Mouse (Mus musculus) left cerebral cortex, adult 18-20 months (tissue): ENCODE measurements around the gene Letm1. TPM values are rescaled to one million over a fixed set of nuclear protein-coding genes. Genes with fewer than 3 reads are reported as not detected.

Source experiments
- DNase-seq, 2 experiments: peaks; one replicate each; pipeline ENCODE4 v3.0.0; 2021 to 2022; ENCODE audit warnings: low spot score in 2 of 2, mixed read lengths in 1 of 2
- long read RNA-seq, 2 experiments: library from polyadenylated mRNA; stranded (forward); transcript quantifications; one replicate each; pipeline ENCODE4 v2.0.0; 2021
- total RNA-seq, 2 experiments: library from RNA; stranded (reverse); gene quantifications; 2 replicates each; pipeline ENCODE4 v1.2.3; 2021

Letm1 gene
- total RNA-seq, result 100 to 1,000 TPM in 1 of 2 experiments, 10 to 100 TPM in 1; 97.9 to 104 TPM
- long read RNA-seq, experiment 1, full-length matches to known transcripts, result 116 of 146 reads
- long read RNA-seq, experiment 1, partial matches to known transcripts, result 11 of 146 reads
- long read RNA-seq, experiment 1, other reads (novel, unspliced or antisense), result 19 of 146 reads
- long read RNA-seq, experiment 2, full-length matches to known transcripts, result 88 of 106 reads
- long read RNA-seq, experiment 2, partial matches to known transcripts, result 7 of 106 reads
- long read RNA-seq, experiment 2, other reads (novel, unspliced or antisense), result 11 of 106 reads

DNA sequence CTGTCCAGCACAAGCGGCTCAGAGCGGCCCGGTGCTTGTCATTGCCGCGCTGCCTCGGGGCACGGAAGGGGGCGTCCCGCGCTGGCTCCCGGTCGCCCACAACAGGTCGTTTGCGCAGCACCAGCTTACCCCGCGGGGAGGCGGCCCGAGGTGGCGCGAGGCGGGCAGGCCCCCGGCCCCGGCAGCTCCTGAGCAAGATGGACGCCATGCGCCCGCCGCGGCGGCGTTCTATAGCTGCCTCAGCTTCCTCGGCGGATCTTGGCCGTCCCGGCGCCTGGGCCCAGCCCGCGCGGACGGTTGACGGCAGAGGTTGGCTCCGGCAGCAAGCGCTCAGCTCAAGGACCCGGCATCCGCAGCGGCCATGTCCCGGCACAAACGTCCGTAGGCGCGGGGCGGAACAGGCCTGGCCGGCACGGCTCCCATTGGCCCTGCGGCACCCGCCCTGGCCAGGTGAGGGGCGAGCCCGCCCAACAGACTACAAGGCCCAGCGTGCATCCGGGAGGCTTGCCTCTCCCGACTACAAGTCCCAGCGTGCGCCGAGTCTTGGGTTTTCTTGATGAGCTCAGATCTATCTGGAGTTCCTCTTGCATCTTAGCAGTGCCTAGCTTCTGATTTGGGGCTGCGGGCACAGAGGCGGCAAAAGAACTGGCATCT, at the start of gene Letm1:
TSS of gene Letm1 (minus strand) at position 473 of the 654 bp plus-strand sequence.
- DNase-seq, result peak; percentile 94 to 98

DNA sequence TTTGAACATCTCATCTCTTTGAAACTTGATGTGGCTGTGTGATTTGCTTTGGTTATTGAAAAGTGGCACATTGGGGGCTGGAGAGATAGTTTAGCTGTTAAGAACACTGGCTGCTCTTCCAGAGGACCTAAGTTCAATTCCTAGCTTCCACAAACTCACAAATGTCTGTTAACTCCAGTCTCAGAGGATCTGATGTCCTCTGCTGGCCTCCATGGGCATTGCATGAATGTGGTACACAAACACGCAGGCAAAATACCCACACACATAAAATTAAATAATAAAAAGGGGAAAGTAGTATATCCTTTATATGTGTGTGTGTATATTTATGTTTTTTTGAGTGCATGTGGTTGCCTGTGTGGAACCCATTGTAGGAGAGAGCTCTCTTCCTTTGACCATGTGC, 48.2 kb upstream of the Letm1 start:
- no peak for DNase-seq

DNA sequence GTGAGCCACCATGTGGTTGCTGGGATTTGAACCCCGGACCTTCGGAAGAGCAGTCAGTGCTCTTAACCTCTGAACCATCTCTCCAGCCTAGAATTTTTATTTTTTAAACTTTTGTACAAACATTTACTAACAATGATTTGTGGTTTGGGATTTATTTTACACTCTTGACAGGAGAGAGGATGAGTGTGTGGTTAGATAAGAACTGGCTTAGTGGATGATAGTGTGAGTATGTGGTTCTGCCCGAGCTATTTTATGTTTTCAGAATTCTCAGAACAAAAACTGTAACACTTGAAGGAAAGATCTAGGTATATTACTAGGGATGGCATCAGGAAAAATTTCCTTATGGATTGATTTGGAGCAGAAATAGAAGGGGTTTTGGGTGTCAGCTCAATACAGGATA, 47.3 kb upstream of the Letm1 start:
- DNase-seq, result no peak

DNA sequence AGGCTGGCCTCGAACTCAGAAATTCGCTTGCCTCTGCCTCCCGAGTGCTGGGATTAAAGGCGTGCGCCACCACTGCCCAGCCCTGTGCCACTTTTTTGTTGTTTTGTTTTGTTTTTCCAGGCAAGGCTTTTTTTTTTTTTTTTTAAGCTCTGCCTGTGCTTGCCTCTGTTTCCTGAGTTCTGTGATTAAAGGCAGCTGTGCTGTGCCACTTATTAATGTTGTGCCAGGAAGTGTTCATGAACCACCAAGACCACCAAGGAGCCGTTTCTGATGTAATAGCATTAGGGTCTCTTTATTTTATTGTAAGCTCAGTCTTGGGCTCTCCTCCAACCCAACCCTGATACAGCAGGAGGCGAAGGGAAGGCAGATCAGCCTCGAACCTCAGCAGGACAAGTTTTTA, 45.5 kb upstream of the Letm1 start:
- DNase-seq, result no peak

DNA sequence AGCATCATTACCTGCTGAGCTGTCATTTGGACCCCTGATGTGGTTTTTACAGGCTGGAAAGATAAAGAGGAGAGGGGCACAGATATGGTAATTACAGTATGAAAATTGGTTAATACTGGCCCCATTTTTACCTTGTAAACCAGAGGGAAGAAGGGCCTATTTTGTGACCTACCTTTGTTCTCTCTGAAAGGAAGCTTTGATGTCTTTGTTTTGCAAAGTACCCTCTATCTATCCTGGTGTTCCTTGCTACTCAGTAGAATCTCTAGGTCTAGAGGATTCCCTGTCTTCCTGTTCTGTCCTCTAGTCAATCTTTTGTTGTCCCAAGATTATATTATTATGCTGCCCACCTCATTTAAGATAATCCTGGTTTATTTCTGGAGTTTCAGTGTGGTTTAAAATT, 43.4 kb upstream of the Letm1 start:
- no peak for DNase-seq

DNA sequence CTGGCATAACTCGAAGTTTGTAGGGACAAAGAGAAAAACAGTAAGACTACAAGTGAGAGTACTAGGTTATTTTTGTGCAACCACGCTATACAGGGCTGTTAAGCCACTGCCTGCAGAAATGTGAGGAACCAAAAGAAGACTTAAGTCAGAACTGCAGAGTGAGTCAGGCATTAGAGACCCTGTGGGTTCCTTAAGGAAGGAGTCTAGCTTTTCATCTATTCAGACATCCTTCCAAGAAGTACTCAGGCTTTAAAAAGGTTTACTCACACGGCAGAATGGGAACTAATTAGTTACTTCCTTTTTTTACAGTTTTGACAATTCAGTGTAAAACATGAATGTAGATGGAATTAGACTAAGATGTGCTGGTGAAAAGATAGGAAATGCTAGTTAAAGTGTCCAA, 39.8 kb upstream of the Letm1 start:
- DNase-seq, result no peak

DNA sequence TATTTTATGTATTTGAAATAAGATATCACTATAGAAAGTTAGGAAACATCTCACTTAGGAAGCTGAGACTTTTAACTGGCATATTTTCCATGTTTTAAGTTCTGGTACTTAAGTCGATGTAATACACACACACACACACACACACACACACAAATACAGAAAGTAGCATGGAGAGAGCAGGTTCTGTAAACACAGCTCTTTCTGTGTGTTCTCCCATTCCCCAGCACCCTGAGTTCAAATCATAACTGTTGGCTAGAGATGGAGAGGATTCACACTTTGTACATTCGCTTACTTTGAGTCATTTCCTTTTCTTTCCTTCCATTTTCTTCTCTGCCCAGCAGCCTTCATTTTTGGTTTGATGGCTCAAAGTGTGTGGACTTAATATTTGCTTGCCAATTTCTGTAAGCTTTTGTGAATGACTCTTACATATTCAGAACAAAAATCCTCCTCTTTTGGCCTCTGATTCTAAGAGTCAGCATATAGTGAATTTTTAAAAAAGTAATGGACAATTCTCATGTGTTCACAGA, 39.3 kb upstream of the Letm1 start:
- DNase-seq, result no peak

DNA sequence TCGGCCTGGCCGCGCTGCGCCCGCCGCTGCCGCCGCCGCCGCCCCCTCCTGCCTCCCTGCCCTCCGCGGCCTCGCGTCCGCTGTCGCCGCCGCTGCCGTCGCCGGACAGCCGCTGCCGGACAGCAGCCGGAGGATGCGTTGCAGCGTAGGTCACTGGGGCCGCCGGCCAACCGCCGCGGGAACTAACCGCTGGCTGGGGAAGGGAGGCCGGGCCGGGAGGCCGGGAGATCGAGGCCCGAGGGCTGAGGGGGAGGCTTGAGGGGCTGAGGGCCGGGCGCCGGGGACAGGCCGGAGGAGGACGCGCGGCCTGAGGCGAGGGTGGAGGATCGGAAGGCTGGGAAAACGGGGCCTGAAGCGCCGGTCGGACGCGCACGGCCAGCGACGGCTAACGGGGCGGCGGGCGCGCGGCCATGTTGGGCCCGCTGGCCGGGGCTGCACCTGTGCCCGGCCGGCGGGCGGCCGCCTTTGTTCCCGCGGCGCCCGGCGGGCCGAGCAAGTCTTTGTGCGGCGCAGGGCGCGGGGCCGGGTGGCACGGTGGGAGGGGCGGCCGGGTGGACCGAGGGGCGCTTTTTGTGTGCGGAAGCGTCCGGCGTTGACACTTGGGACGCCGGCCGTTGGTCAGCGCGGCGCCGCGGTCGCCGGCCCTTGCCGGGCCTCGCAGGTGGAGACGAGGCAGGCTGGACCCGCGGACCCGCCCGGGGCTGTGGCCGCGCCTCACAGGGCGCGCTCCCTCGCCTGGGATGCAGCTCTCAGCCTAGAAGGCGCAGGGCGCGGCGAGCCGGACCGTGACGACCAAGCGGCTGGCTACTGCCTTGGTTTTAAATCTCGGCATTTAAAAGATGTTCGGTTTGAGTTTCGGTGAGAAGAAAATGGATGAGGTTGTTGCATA, 38.4 kb upstream of the Letm1 start:
- peak; percentile 38 to 39 for DNase-seq

DNA sequence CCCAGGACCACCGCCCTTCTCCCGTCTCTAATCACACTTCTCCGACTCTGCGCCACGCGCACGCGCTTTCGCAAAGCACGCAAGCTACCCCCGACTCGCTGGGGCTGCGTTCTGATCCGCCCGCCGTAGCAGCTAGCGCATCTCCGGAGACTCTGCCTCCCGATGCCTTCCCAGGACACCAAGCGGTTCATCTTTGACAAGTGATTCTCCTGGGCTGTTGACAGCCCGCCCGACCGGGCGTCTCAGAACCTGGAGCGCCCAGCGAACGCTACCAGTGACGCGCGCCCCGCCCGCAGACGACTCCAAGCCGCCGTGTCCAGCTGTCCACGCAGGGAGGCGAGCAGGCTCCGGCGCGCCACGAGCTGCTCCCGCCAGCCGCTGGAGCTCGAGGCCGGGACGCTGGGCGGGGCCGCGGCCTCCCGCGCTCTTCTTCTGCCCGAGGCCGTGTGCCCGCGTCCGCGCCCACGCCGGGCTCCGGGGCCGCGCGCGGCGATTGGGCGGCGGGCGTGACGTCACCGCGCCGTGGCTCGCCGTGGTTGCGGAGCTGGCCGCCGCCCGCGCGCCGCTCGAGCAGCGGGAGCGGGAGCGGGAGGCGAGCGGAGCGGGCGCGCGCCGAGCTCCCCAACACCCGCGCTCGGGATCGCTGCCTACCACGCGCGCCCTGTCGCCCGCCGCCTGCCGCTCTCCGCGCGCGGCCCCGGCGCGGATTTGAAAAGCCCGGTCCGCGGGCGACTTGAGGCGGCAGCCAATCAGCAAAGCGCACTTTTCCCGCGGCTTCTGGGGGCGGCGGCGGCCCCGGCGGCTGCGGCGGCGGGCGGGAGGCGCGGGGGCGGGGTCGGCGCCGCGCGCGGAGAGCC, 37.5 kb upstream of the Letm1 start, which contains the start of gene Nsd2:
TSS of gene Nsd2 (plus strand) at position 850 of the 857 bp plus-strand sequence.
- DNase-seq, result peak; percentile 87 to 94

DNA sequence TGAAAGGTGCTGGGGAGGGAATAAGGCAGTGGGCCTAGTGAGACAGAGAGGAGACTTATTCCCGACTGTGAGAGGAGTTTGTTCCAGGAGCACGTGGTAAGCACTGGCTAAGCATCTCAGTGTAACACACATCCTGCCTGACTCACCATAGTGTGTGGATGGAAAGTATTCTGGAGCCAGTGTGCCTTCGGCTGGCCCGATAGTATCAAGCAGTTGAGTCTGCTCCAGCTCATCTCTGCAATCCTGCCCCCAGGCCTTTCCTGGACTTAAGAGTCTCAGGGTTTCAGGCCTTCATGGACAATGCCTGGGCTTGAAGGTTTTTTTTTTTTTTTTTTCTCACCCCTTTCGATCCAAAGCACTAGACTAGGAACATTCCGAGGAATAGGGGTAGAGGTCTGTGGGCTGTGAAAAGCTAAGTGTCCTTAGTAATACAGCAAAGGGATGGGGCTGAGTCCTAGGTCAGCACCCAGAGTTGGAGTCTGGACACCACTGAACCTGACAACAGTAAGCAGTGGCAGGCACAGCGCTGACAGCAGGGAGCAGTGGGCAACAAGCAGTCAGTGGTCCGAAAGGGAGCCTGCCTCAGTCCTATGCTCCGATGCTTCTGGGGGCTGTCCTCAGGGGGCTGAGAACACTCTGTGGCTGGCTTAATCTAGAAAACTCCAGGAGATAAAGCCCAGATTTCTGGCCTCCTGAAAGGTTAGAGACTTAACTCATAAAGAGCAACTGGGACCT, 36.7 kb upstream of the Letm1 start:
- peak; percentile 29 to 49 for DNase-seq

DNA sequence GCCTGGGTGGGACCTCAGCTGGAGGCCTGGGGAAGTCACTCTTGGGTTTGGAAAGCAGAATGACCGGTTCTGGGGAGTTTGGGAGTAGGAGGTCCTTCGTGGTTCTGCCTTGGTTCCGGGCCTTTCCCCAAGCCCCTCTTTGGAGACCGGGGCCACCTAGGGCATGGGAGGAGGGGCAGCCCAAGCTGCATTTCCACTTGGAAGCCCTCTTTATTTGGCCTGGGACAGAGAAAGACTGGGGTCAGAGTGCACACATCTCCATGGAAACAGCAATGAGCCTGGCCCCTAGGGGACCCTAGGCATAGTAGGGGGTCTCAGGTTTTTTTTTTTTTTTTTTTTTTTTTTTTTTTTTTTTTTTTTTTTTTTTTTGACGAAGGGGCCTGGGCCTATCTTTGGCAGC, 35.5 kb upstream of the Letm1 start:
- DNase-seq, result no peak

DNA sequence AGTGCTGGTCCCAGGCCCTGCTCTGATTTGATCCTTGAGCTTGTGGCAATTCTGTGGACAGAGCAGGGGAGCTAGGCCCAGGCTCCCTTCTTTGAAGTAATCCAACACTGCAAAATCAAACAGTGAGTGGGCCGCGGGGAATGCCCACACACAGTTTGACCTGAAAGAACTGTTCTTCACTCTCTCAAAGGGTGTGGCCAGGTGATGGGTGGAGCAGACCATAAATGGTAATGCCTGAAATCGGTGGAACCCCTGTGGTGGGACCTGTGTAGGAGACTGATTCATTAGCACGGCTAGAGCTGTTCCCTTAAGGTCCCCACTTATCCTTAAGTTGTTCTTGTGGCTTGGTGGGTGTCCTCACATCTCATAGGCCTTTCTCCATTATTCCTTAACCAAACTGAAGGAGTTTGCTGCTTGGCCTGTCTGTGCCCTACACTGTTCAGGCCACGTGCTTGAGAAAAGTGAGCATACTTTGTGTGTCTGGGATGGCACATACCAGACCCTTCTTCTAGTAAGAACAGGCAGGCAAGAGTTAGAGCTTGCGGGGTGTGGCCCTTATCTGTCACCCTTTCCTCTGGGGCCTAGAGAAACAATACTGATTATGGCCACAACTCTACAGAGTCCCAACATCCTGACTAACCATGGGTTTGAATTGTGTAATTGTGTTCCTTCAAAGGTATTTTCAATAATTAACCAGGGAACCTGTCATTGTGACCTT, 33.5 kb upstream of the Letm1 start:
- no peak for DNase-seq

DNA sequence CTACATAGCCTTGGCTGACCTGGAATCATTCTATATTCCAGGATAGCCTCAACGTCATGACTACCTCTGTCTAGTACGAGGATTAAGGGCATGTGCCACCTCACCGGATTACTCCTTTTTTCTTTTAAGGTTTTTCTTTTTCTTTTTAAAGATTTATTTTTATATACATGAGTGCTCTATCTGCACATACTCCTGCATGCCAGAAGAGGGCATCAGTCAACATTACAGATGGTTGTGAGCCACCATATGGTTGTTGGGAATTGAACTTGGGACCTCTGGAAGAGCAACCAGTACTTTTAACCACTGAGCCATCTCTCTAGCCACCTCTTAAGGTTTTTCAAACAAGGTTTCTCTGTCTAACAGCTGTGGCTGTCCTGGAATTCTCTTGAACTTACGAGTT, 28.9 kb upstream of the Letm1 start:
- DNase-seq, result no peak

DNA sequence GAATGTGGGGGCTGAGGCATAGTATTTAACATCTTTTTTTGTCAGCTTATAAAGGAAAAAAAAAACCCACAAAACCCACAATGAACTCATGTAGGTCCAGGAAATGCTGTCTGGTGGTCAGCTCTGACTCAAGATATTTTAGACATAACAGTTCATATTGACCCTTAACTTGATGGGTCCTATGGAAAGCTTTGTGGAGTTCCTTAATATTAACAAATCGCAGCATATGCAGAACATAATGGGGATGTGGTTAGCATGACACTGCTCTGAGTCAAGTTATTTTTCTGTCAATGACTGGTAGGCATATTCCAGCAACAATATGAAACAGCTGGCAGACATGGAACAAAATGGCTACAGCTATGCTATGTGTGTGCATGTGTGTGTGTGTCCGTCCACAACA, 20.7 kb upstream of the Letm1 start:
- DNase-seq, result no peak

DNA sequence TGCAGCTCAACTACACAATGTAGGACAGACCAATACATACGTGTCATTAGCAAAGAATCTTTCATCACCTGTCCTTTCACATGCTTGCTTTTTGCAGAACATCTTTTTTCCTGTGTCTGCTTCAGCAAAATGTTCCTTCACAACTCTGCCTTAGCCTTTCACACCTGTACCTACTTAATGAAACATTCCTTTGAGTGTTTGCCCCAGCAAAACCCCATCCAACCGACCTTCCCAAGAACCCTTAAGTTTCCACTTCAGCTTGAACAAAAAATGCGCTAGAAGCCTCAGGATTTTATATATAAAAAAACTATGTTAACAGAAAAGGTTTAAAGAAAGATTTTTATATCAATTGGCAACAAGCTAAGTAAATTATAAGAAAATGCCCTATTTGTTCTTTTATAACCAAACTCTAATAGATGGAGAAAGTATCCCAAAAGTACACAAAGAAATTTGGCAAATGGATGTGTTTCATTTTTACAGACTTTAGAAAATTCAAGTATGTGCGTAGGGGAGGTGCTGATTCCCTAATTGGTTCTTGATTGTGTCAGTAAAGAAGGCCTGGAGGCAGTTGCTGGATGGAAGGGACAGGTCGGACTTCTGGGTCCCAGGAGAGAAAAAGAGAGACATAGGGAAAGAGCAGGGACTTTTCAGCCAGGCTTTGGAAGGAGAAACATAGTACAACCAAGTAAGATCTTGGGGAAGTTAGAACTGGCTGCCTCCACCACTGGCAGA, 9.5 kb upstream of the Letm1 start:
- no peak for DNase-seq

DNA sequence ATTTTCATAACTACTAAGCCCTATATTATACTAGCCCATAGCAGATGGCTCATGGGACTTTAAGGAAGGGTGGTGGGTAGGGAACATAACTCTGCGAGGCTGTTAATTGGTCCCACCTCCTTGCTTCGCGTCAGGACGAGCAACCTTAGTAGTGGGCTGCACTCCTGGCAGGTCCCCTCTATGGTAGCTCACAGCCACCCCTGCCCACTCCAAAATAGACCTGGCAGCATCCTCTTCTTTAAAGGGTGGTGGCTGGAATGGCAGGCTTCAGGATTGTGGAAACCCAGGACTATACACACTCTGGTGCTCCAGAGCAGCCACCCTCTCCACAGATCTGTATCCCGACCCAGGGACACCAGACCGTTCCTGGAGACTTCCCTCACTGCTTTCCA, 378 bp upstream of the Letm1 start:
- peak in 1 of 2 experiments; percentile 6 for DNase-seq

DNA sequence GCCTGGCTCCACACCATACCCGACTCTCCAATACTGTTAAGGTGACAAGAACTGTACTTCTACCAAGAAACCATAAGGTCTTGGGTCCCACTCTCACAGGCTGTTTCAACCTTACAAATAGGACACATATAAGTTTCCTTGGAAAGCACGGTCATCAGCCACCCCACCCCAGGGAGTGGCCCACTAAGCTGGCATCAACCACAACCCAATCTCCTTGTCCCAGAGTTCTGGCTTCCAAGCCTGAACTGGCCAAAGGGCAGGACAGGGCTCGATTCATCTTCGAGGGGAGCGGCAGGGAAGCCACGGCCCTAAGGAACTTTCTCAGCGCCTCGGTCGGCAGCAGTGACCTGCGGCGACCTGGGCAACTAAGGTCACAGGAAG, 663 bp downstream of the Letm1 start:
- DNase-seq, result no peak

DNA sequence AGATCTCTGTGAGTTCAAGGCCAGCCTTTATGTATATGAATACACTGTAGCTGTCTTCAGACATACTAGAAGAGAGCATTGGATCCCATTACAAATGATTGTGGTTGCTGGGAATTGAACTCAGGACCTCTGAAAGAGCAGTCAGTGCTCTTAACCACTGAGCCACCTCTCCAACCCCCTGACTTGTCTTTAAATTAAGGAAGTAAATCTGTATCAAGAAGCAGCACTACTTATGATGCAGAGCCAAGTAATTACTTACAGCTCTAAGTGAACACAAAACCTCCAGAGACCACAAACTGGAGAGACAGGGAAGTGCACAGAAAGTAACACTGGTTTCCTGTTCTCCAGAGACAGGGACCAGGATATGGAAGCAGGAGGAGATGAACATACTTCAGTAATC, 5.4 kb downstream of the Letm1 start:
- DNase-seq, result no peak

DNA sequence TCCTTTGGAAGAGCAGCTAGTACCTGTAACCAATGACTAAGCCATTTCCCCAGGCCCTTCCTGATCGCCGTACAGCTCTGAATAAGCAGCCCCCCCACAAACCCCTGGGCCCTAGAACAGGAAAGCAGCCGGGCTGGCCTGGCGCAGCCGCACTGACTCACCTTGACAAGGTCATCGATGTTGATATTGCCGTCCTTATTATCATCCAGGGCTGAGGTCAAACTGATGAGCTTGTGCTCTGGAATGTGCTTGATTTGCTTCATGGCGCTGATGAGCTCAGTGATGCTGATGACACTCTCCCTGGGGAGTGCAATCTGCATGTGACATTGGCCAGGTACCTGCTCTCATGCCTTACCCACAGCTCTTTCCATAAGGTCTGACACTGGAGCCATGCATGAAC, 39.1 kb downstream of the Letm1 start:
- DNase-seq, result no peak
